Mouse (Mus musculus) spleen, adult 2 months (tissue): ENCODE measurements around the gene Smg1. TPM values are rescaled to one million over a fixed set of nuclear protein-coding genes. Genes with fewer than 3 reads are reported as not detected.

Experiments
- DNase-seq, 2 experiments: peaks; one replicate each; pipeline versions ENCODE4 v3.0.0 to v3.0.0-alpha.2; 2012 to 2021; ENCODE audit warnings: low spot score in 2 of 2, low read depth in 1 of 2
- H3K27ac ChIP-seq: fragments of 200-500 bp; 2 replicates; pipeline ENCODE4 v1.5.1; 2012; ENCODE audit warnings: low read length, inconsistent platforms; ENCODE audit not compliant: insufficient read depth
- H3K27me3 ChIP-seq: fragments of 200-500 bp; 2 replicates; pipeline ENCODE4 v1.6.1; 2012; ENCODE audit warnings: mild to moderate bottlenecking, moderate library complexity, low read length, inconsistent platforms; ENCODE audit not compliant: control insufficient read depth, insufficient read depth
- H3K36me3 ChIP-seq: fragments of 200-500 bp; 2 replicates; pipeline ENCODE4 v1.6.1; 2012; ENCODE audit warnings: mild to moderate bottlenecking, low read length, inconsistent platforms; ENCODE audit not compliant: control insufficient read depth, insufficient read depth
- H3K4me1 ChIP-seq: fragments of 200-500 bp; 2 replicates; pipeline ENCODE4 v1.6.1; 2011; ENCODE audit warnings: inconsistent platforms; ENCODE audit not compliant: control insufficient read depth, insufficient read depth, insufficient read length
- H3K4me3 ChIP-seq: fragments of 200-500 bp; 2 replicates; pipeline ENCODE4 v1.5.1; 2011; ENCODE audit warnings: mild to moderate bottlenecking, inconsistent platforms; ENCODE audit not compliant: insufficient read depth, insufficient read length; ENCODE audit errors: extremely low read depth
- CTCF ChIP-seq: fragments of 200-500 bp; IDR thresholded peaks from 2 replicates; pipeline ENCODE4 v1.5.1; 2011; ENCODE audit warnings: mild to moderate bottlenecking, inconsistent platforms; ENCODE audit not compliant: insufficient read depth, insufficient read length, insufficient replicate concordance; ENCODE audit errors: extremely low read depth
- POLR2A ChIP-seq: fragments of 200-500 bp; IDR thresholded peaks from 2 replicates; pipeline ENCODE4 v1.6.1; 2011; ENCODE audit warnings: low read depth, low read length, inconsistent platforms
- WGBS: fragments of 180-500 bp; shearing (Covaris S2); methylation state at CpG from one replicate; pipeline ENCODE4 v1.1.7; 2018; 5-methylcytosine and 5-hydroxymethylcytosine counted together
- polyA plus RNA-seq: library from polyadenylated mRNA; depleted of rRNA; stranded (reverse); fragments of >200 nt; gene quantifications from 2 replicates; pipeline ENCODE4 v1.2.3, GENCODE M21; 2012

The Smg1 gene
- polyA plus RNA-seq, 1 experiment: 32.6 TPM

DNA sequence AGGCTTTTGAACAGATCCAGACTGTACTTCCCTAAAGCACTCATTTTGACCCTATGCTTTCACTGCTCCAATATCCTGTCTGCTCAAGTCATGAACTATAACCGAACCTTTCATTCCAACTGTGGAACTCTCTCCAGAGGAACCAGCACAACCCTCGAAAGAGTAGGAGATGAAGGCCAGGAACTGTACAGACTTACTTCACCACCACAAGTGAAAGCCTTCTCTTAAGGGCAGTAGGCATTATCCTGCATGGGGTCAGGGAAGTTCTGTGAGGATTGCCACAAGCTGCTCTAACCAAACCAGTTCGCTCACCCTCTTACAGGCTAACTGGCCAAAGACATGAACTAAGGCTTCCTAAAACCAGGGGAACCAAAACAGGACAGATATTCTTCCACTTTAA, 132.3 kb downstream of the Smg1 start:
- no peak for DNase-seq
- Histone ChIP-seq H3K4me3 (no peak overlapping the region), H3K36me3 (peaks cover 69% of the 10 kb centered on the region), H3K27ac (no peak overlapping the region), H3K4me1 (peaks cover 10% of the 10 kb centered on the region; the same call in 1 of the 2 replicates), H3K27me3 (no peaks in the 10 kb centered on the region)
- TF ChIP-seq CTCF (no peak), POLR2A (no peak)
- 62% methylated on average over 3 of the region's 3 CpGs for WGBS

DNA sequence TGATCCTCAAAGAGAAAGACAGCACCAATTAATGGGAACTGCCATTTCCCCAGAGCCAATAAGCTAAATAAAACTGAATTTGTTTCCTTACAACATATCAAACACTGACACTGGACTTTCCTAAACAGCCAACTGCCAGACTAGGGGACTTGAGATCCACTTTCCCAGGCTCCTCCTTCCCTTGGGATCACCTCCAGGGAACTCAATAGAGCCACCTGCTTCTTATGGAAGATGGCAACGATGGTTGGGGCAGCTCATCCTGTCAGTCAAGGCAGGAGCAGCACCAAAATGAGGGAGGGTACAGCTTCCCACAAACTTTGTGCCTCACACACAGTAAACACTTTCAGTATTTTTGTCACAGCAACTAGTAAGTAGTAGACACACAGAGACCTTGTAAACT, 135.8 kb downstream of the Smg1 start:
- Histone ChIP-seq H3K27me3 (no peaks in the 10 kb centered on the region), H3K27ac (no peak overlapping the region), H3K4me1 (0 out of 2 replicates have a peak, but pooled peaks cover 4% of the 10 kb centered on the region), H3K4me3 (no peak overlapping the region), H3K36me3 (peaks cover 66% of the 10 kb centered on the region)
- no peak for DNase-seq
- 80% methylated on average over 1 of the region's 1 CpGs for WGBS
- TF ChIP-seq CTCF: no peak
- no peak for TF ChIP-seq POLR2A

DNA sequence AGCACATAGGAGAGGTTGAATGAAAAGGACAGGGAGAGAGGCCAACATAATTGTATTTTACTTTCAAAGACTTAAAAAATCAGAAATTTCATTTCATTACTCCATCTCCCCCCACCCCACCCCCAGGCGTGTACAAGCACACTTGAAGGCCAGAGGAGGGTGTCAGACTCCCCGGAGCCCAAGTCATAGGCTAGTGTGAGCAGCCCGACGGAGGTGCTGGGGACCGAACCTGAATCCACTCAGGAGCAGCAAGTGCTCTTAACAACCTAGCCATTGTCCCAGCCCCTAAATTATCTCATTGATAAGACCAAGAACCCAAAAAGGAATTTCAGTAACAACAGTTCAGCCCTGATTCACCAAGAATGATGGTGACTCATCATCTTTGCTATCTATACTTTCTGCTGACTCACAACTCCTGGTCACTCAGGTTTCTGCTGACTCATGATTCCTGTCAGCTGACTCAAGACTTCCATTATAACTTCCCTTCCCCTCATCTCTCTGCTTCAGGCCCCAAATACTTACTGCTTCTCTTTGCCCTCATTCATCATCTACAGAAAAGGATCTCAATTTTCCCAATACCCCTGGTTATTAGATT, 138.9 kb downstream of the Smg1 start:
- no peaks in the 10 kb centered on the region for H3K27me3 ChIP-seq
- no peak overlapping the region for H3K27ac ChIP-seq
- no peak overlapping the region for H3K4me3 ChIP-seq
- no peaks in the 10 kb centered on the region for H3K4me1 ChIP-seq
- 84% methylated on average over 5 of the region's 5 CpGs for WGBS
- TF ChIP-seq CTCF: no peak
- no peak for TF ChIP-seq POLR2A
- peaks cover 40% of the 10 kb centered on the region for H3K36me3 ChIP-seq
- DNase-seq: no peak

DNA sequence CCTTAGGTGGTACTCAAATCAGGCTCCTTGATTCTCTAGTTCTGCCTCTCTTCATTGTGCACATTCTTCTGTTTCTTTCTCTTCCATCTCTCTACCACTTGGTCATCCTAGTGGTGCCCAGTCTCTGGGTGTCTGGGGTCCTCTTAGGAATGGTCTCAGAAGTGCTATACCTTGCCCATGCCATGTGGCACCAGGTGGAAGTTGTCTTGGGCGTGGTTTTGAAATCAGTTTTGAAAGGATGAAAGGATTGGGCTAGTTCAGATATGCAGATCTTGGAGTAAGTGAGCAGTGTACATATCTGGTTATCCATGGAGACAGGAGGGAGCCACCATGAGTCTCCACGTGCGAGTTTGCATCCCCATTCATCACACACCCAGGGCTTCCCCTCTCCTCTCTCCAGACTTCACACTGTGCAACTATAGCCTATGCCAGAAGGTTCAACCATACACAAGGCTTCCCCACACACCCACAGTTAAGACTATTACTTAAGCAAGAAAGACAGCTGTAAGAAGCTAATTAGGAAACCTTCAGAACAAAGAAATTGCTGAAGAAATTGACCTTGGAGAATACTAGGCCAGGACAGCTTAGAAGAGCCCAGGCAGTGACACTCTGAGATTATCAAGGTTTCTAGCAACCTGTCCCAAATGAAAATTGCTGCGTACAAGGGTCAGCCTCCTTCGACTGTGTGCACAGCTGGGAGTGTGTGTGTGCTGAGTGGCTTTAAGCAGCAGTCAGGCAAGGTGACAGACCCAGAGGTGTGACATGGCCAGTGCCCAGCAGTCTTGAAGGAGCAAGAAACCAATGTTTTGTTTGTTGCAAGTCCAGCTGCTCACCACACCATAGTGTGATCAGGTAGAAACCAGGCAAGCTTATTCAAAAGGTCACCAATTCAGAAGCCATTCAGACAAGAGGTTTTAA, 139.7 kb downstream of the Smg1 start:
- Histone ChIP-seq H3K36me3 (peaks cover 33% of the 10 kb centered on the region), H3K27ac (no peak overlapping the region), H3K27me3 (no peaks in the 10 kb centered on the region), H3K4me1 (no peaks in the 10 kb centered on the region), H3K4me3 (no peak overlapping the region)
- TF ChIP-seq POLR2A (no peak), CTCF (no peak)
- DNase-seq: no peak
- 70% methylated on average over 5 of the region's 5 CpGs for WGBS

DNA sequence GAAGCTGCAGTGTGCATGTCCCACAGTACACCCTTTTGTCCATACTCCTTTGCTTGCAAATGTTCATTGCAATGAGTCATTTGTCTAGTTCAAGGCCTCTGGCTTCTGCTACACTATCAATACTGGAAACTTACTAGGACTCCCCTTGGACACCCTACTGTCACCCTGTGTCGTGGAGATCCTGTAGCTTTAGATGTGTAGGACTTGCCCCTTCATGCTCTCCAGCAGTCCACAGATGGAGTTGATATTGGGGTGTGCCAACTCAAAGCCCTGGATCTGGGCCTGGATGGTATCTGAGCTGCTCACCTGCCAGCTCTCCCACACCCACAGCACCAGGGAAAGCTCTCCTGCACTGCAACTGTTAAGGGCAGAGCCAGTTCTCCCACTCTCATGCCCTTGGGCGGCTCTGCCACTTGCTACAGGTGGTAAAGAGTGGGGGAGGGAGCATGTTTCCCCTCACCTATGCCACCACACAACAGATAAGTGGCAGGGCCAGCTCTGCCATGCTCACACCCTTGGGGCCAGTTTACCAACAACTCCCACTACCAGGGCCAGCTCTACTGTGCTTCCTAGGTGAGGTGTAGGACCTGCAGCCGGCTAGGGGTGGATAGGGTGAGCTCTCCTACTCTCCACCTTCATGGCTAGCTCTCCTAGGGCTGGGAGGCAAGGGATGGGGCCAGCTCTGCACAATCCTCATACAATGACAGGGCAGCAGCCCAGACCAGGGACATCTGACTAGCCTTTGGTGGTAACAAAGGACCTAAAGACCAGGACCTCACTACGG, 140.6 kb downstream of the Smg1 start:
- no peaks in the 10 kb centered on the region for H3K4me1 ChIP-seq
- TF ChIP-seq POLR2A (no peak), CTCF (no peak)
- no peaks in the 10 kb centered on the region for H3K27me3 ChIP-seq
- DNase-seq: no peak
- peaks cover 25% of the 10 kb centered on the region for H3K36me3 ChIP-seq
- no peak overlapping the region for H3K4me3 ChIP-seq
- WGBS: 69% methylated on average over 4 of the region's 4 CpGs
- no peak overlapping the region for H3K27ac ChIP-seq

DNA sequence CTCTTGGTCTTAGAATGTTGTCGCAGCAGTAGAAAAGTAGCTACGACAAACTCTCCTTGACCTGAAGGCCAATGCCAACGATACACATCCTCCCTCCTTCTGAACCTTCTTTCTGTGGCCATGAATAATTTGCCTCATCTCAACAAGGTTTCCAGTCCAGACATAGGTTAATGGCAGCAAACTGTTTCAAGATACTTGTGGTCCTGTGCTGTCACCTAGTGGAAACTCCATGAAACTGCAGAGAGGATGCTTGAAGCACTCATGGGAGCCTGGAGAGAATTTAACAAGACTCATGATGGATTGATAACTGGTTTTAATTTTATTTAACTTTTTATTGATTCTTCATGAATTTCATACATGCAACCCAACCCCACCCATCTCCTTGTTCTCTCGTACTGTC, 141.2 kb downstream of the Smg1 start:
- Histone ChIP-seq H3K4me3 (no peak overlapping the region), H3K4me1 (no peaks in the 10 kb centered on the region), H3K27ac (no peak overlapping the region), H3K27me3 (no peaks in the 10 kb centered on the region), H3K36me3 (peaks cover 19% of the 10 kb centered on the region)
- peak in 1 of 2 experiments; percentile 30 for DNase-seq
- TF ChIP-seq POLR2A (no peak), CTCF (peak; percentile 57; the same call in 1 of the 2 replicates)
- WGBS: 57% methylated on average over 4 of the region's 4 CpGs
